Mouse (Mus musculus) embryonic stem cell, embryonic (primary cell): ENCODE measurements around the gene Gjc1.

Experiments used
- CTCF ChIA-PET, 4 experiments: fragments of 300-600 bp in 2 of 4; fragments of 350-600 bp in 2 of 4; sonication (Branson Sonifier 250); formaldehyde crosslinking; loops; one replicate each; lab custom pipeline; 2022; ENCODE audit warnings: inconsistent platforms in 2 of 4; lab: Charles Lee
- POLR2A ChIA-PET, 4 experiments: fragments of 300-600 bp in 2 of 4; fragments of 350-600 bp in 2 of 4; sonication (Branson Sonifier 250); formaldehyde crosslinking; loops; one replicate each; lab custom pipeline; 2022; ENCODE audit warnings: antibody characterized with exemption in 4 of 4, inconsistent platforms in 1 of 4; lab: Charles Lee

Gene Gjc1

DNA sequence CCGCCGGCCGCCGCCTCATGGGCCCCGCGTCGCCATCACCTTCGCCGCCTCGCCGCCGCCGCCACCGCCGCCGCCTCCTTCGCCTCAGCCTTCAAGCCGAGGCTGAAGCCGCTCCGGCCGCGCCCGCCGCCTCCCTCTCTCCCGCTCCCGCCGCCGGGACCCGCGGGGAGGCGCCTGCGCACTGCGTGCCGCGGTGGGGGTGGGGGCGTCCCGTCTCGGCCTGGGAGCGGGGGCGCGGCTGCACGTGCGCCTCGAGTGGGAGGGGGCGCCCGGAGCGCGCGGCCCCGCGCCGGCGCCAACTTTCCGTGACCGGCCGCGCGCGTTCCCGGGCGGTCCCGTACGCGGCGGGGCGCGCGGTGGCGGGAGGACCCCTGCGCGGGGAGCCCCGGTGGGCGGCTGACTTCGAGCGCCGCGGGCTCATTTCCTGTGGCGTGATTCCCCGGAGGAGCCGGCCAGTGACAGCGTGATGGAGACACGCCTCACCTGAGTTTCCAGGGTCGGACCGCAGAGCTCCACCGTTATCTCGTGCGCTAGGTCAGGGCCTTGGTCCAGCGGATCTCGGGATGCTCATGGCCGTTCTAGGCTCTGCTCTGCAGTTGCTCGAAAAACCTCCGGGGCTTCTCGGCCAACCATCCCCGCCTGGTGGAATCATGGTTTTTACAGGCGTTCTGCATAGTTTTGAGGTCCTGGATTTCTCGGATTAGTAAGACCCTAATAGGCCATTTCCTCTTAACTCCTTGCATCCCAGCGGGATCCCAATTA, at the start of gene Gjc1:
Gene Gjc1 (minus strand): TSS at position 680 of the 762 bp plus-strand sequence.
- CTCF ChIA-PET = no interaction called here
- POLR2A ChIA-PET = interaction anchor here in 3 of 4 experiments (0.6 to 3.8 kb wide), 21 partner anchors 8 to 915 kb away, joined by 3 to 25 read pairs (median 5); partner anchors contain the start of genes Ccdc103 (in 1 of the 3), Eftud2 (in 1 of the 3), Hexim1 (in 1 of the 3) and Kif18b (in 1 of the 3)

- CTCF ChIA-PET = interaction anchor here in 3 of 4 experiments (0.7 to 4.9 kb wide), 9 partner anchors 10 to 125 kb away, joined by 3 to 41 read pairs (median 4); no protein-coding TSS in a partner anchor
- POLR2A ChIA-PET = interaction anchor here in 3 of 4 experiments (0.6 to 1.4 kb wide), 4 partner anchors 16 to 122 kb away, joined by 3 read pairs; partner anchors contain the start of genes Ccdc103 (in 1 of the 3) and Eftud2 (in 1 of the 3)
Measured at GRCm38 (mm10) chr11:102864272-102864671, 44.8 kb upstream of the Gjc1 start.

DNA sequence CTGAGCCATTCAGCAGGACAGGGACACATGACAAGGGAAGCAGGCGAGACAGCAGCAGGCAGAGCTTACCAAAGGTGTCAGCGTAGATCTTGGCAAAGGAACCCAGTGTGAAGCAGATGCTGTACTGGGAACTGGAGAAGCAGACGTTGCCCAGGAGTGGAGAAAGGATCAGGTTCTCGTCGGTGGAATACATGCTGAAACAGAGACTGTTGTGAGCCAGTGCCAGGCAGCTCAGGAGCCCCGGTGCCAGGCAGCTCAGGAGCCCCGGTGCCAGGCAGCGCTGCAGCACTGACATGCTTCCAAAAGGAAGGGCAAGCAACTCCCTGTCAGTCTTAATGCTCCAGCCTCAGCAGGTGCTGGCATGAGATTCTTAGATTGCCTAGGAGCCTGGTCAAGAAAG, 40.4 kb upstream of the Gjc1 start:
- POLR2A ChIA-PET = interaction anchor here in 2 of 4 experiments (0.5 to 1.9 kb wide), 4 partner anchors 10 to 39 kb away, joined by 3 to 7 read pairs (median 4); partner anchors contain the start of genes Ccdc103 (in 1 of the 2) and Eftud2 (in 1 of the 2)
- CTCF ChIA-PET = interaction anchor here in 2 of 4 experiments (1.8 to 1.9 kb wide), 2 partner anchors 85 to 86 kb away, joined by 4 to 7 read pairs; no protein-coding TSS in a partner anchor

DNA sequence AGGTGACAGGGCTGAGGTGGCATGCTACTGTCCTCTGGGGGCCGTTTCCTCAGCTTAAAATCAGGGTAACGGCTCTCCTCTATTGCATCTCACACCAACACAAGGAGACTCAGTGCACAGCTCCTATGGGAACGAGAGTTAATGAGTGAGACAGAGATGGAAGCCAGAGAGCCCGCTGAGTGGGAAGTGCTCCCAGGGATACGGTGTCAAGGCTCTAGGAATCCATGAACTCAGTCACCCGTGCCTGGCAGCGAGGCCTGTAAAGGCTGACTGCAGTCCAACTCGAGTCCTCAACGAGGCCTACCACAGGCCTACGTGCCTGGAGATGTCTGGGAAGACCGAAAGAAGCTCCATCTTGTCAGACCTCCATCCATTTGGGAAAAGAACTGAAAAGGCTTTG, 39.5 kb upstream of the Gjc1 start:
- ChIA-PET POLR2A (interaction anchor here in 1 of 4 experiments (1.1 to 1.9 kb wide), 5 partner anchors 11 to 87 kb away, joined by 3 to 7 read pairs (median 4); no protein-coding TSS in a partner anchor), CTCF (interaction anchor here in 3 of 4 experiments (0.5 to 1.9 kb wide), 6 partner anchors 26 to 258 kb away, joined by 3 to 7 read pairs (median 3); partner anchors contain the start of gene Fam187a (in 1 of the 3))

GRCm38 (mm10) chr11:102855941-102856340, 36.4 kb upstream of the Gjc1 start:
- ChIA-PET POLR2A (interaction anchor here in 2 of 4 experiments (0.7 to 1.1 kb wide), 3 partner anchors 14 to 117 kb away, joined by 3 read pairs; no protein-coding TSS in a partner anchor), CTCF (interaction anchor here in 2 of 4 experiments (1.3 to 3.2 kb wide), 2 partner anchors 82 kb away, joined by 3 to 29 read pairs; no protein-coding TSS in a partner anchor)

GRCm38 (mm10) chr11:102853760-102854159, 34.3 kb upstream of the Gjc1 start:
- CTCF ChIA-PET = interaction anchor here (0.6 to 3.2 kb wide), 32 partner anchors 10 to 379 kb away, joined by 3 to 29 read pairs (median 4); partner anchors contain the start of genes Adam11 (in 1 of the 4), Ccdc103 (in 1 of the 4) and Eftud2 (in 1 of the 4)
- POLR2A ChIA-PET = interaction anchor here in 3 of 4 experiments (0.6 to 3.5 kb wide), 14 partner anchors 9 to 175 kb away, joined by 3 to 18 read pairs (median 4); partner anchors contain the start of genes Ccdc103 (in 1 of the 3) and Eftud2 (in 1 of the 3)

- POLR2A ChIA-PET = interaction anchor here in 2 of 4 experiments (0.6 to 3.5 kb wide), 7 partner anchors 16 to 211 kb away, joined by 3 to 18 read pairs (median 4); partner anchors contain the start of gene Higd1b (in 2 of the 2)
- CTCF ChIA-PET = interaction anchor here (0.6 to 3.1 kb wide), 24 partner anchors 9 to 145 kb away, joined by 3 to 43 read pairs (median 5); partner anchors contain the start of gene Higd1b (in 1 of the 4)
Measured at GRCm38 (mm10) chr11:102851883-102852282, 32.4 kb upstream of the Gjc1 start.

DNA sequence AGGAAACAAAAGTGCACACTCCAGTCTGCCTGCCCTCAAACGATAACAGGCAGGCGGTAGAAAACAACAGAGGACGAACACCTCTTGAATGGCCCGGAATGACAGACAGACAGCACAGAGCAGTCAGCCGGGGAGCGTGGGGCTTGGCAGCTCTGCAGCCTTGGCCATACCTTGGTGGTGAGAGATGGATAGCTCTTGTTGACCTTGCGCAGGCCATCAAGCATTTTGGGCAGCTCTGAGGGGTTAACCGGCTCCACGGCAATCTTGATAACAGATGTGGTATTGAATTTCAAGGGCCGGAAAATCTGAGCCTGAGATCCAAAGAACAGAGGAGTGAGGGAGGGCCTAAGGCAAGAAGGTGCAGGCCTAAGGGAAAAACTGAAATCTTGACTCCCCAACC, 26.4 kb upstream of the Gjc1 start:
- ChIA-PET POLR2A (interaction anchor here in 2 of 4 experiments (0.8 to 4.6 kb wide), 6 partner anchors 12 to 72 kb away, joined by 3 to 18 read pairs (median 5); no protein-coding TSS in a partner anchor), CTCF (interaction anchor here in 1 of 4 experiments (4.4 kb wide), 1 partner anchor 71 kb away, joined by 32 read pairs; no protein-coding TSS in a partner anchor)

GRCm38 (mm10) chr11:102838616-102839150, 19.2 kb upstream of the Gjc1 start:
- POLR2A ChIA-PET = interaction anchor here in 3 of 4 experiments (0.5 to 1.6 kb wide), 7 partner anchors 10 to 277 kb away, joined by 3 to 9 read pairs (median 3); partner anchors contain the start of gene Hexim1 (in 1 of the 3)
- CTCF ChIA-PET = interaction anchor here in 2 of 4 experiments (1.2 to 1.9 kb wide), 3 partner anchors 9 to 64 kb away, joined by 3 to 6 read pairs (median 3); no protein-coding TSS in a partner anchor

DNA sequence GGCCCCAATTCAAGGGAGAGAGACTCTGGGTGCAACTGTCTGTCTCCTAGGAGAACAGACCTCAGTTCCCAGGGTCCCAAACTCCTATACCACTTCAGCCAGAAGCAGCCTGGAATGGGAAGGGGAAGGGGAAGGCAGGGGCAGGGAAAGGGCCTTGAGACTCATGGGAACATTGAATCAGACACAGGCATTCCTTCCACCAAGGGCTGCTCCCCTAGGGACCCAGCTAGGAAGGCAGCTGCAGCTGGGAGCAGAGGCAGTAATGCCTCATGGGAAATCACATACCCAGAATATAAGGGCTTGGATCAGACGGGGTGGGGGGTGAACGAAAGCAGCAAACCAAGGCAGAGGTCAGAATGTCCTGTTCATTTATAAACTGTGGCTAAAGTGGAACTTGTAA, 18.6 kb upstream of the Gjc1 start:
- ChIA-PET CTCF (interaction anchor here in 2 of 4 experiments (1.2 to 1.9 kb wide), 2 partner anchors 16 to 64 kb away, joined by 3 to 6 read pairs; no protein-coding TSS in a partner anchor), POLR2A (interaction anchor here in 3 of 4 experiments (0.5 to 1.6 kb wide), 5 partner anchors 10 to 64 kb away, joined by 3 to 9 read pairs (median 3); no protein-coding TSS in a partner anchor)

- ChIA-PET CTCF (interaction anchor here in 1 of 4 experiments (1.2 kb wide), 1 partner anchor 16 kb away, joined by 3 read pairs; no protein-coding TSS in a partner anchor), POLR2A (interaction anchor here in 2 of 4 experiments (0.9 to 1.6 kb wide), 5 partner anchors 9 to 63 kb away, joined by 3 to 4 read pairs (median 3); no protein-coding TSS in a partner anchor)
Measured at GRCm38 (mm10) chr11:102837385-102837784, 17.9 kb upstream of the Gjc1 start.

DNA sequence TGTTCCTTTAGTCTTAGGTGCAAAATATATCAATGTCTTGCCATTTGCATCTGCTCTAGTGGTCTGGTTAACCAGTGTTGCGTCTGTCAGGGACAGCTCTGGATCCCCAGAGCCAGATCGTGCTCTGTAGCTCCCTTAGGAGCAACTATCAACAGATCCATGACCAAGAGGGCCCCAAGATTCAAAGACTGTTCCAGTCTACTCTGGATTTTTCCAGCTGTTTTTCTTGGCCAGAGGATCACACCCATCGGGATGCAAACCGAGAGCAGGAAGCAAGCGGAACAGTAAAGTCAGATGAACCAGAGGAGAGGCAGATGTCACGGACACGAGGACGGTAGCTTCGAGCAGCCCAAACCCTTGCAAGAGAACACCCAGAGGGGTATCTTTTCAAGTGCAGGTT, 16.6 kb upstream of the Gjc1 start:
- POLR2A ChIA-PET = interaction anchor here in 3 of 4 experiments (0.7 to 1.6 kb wide), 16 partner anchors 8 to 65 kb away, joined by 3 to 6 read pairs (median 3); partner anchors contain the start of gene Gjc1 (in 1 of the 3)

DNA sequence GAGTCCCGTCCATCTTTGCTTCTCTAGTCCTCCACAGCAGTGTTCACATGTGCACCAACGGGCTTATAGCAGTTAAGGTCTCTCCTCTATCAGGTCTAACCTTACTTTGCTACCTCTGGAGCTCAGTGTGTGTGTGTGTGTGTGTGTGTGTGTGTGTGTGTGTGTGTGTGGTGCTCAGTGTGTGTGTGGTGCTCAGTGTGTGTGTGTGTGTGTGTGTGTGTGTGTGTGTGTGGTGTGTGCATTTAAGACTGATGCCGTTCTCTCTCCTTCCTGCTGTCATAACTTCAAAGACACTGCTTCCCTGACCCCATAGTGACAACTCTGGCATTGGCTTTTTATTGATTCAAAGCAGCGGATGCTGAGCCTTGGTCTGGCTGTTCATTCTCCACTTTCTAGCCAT, 16.0 kb upstream of the Gjc1 start, which contains the start of gene Higd1b:
Gene Higd1b (plus strand): TSS at position 301 of the 400 bp plus-strand sequence.
- POLR2A ChIA-PET = interaction anchor here in 3 of 4 experiments (0.7 to 1.9 kb wide), 13 partner anchors 8 to 66 kb away, joined by 3 to 9 read pairs (median 4); no protein-coding TSS in a partner anchor
- CTCF ChIA-PET = interaction anchor here in 2 of 4 experiments (0.6 to 1.5 kb wide), 7 partner anchors 17 to 324 kb away, joined by 3 to 4 read pairs (median 3); no protein-coding TSS in a partner anchor

More for the DNA sequence above, 16.6 kb upstream of the Gjc1 start:
- CTCF ChIA-PET = interaction anchor here in 2 of 4 experiments (0.6 to 1.5 kb wide), 7 partner anchors 16 to 323 kb away, joined by 3 to 4 read pairs (median 3); no protein-coding TSS in a partner anchor

- ChIA-PET CTCF (interaction anchor here in 2 of 4 experiments (0.8 to 1.8 kb wide), 3 partner anchors 19 to 144 kb away, joined by 3 to 5 read pairs (median 4); no protein-coding TSS in a partner anchor), POLR2A (interaction anchor here in 3 of 4 experiments (1.1 to 3.3 kb wide), 4 partner anchors 11 to 23 kb away, joined by 3 to 12 read pairs (median 9); no protein-coding TSS in a partner anchor)
Measured at GRCm38 (mm10) chr11:102834219-102834618, 14.7 kb upstream of the Gjc1 start.

DNA sequence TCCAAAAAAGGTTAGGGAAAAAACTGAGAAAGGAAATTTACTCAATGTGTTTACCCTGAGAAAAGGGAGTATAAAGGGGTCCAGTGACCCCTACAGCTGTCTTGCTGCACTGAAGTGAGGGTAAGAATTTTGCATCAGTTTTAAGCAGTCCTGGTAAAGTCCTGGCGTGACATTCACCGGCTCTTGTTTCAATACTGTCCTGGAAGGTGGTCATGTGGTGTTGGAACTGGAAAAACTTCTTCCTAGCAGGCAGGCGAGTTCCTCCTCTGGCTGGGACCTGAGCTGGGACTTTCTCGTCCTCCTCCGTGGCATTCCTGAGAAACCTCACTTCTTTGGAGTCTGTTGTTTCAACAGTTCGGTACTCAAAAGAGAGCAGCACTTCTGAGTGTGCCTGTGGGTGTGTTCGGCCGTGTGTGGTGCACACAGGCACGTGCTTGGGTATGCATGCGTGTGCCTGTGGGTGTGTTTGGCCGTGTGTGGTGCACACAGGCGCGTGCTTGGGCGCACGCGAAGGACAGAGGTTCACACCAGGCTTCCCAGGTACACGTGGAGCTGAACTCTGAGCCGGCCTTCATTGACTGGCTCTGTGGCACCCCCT, 13.3 kb upstream of the Gjc1 start:
- POLR2A ChIA-PET = interaction anchor here (0.5 to 3.3 kb wide), 18 partner anchors 11 to 283 kb away, joined by 3 to 12 read pairs (median 3); no protein-coding TSS in a partner anchor
- CTCF ChIA-PET = interaction anchor here in 1 of 4 experiments (0.6 to 1.8 kb wide), 4 partner anchors 13 to 283 kb away, joined by 3 to 5 read pairs (median 4); partner anchors contain the start of gene Hexim1

DNA sequence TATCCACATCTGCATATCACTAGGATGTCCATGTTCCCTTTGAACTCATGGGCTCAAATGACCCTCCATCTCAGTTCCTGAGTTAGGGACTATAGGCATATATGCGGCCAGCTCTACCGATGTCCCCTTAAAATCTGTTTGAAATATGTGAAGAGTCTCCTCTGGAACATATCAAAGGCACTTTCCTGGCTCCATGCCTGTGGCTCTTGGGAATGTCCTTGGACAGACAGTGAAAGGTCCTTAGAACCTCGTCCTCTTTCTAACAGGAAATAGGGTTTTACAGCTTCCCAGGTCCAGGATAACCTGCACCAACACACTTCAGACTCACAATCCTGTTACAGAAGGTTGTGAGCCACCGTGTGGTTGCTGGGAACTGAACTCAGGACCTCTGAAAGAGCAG, 10.8 kb upstream of the Gjc1 start:
- ChIA-PET POLR2A (interaction anchor here in 2 of 4 experiments (1.1 to 3.3 kb wide), 3 partner anchors 9 to 16 kb away, joined by 3 to 24 read pairs (median 20); no protein-coding TSS in a partner anchor), CTCF (interaction anchor here in 2 of 4 experiments (0.8 to 1.2 kb wide), 3 partner anchors 10 to 102 kb away, joined by 3 to 4 read pairs (median 4); no protein-coding TSS in a partner anchor)
